Comparison of ENCODE assay signal across 11 mouse cellular contexts in genomic region chr11:115265771-115266399, GRCm38 (mm10). TPM values are rescaled to one million over a fixed set of nuclear protein-coding genes. Genes with fewer than 3 reads are reported as not detected.
DNase-seq lines count a peak whose midpoint lies in the region; ATAC-seq and TF ChIP-seq lines count a peak whose summit lies in the region.
"Had no signal": no experiment of that assay in that cellular context is flagged by ENCODE, and none has a peak within 500 bp of the region (broad histone marks: within the 10 kb centered on the region; RNA-seq: fewer than 3 reads in every experiment).

No protein-coding gene starts in this region.

- WGBS in forebrain, embryonic 13.5 days, result 4% methylated on average over 20 of the region's 20 CpGs
- 6% methylated on average over 20 of the region's 20 CpGs for WGBS in forebrain, postnatal 0 days
- 3% methylated on average over 20 of the region's 20 CpGs for WGBS in neural tube, embryonic 11.5 days
- WGBS in hindbrain, embryonic 15.5 days, result 5% methylated on average over 20 of the region's 20 CpGs

- no peak overlapping the region for H3K27ac ChIP-seq in forebrain, embryonic 13.5 days
- no peak overlapping the region for H3K27ac ChIP-seq in forebrain, postnatal 0 days (ENCODE audit: low read depth, low read length)
- H3K27ac ChIP-seq in neural tube, embryonic 11.5 days (ENCODE audit: low read depth, low read length), result no peak overlapping the region
- H3K27ac ChIP-seq in hindbrain, embryonic 15.5 days (replicated peaks), result no peak overlapping the region

- TF ChIP-seq CTCF in forebrain, postnatal 0 days (IDR thresholded peaks at IDR 0.05; ENCODE audit: low read depth), result no peak

- peaks cover 18% of the 10 kb centered on the region for H3K36me3 ChIP-seq in forebrain, embryonic 13.5 days (ENCODE audit: poor library complexity, severe bottlenecking)
- peaks cover 17% of the 10 kb centered on the region for H3K36me3 ChIP-seq in forebrain, postnatal 0 days (ENCODE audit: insufficient read depth)
- H3K36me3 ChIP-seq in neural tube, embryonic 11.5 days (ENCODE audit: control insufficient read depth, insufficient read depth, low read length), result 0 out of 2 replicates have a peak, but pooled peaks cover 2% of the 10 kb centered on the region
- peaks cover 10% of the 10 kb centered on the region; the same call in 1 of the 2 replicates for H3K36me3 ChIP-seq in hindbrain, embryonic 15.5 days

- H3K4me1 ChIP-seq in forebrain, embryonic 13.5 days, result peaks cover 29% of the 10 kb centered on the region
- no peaks in the 10 kb centered on the region for H3K4me1 ChIP-seq in forebrain, postnatal 0 days (ENCODE audit: insufficient read depth)
- peaks cover 9% of the 10 kb centered on the region; the same call in 1 of the 2 replicates for H3K4me1 ChIP-seq in neural tube, embryonic 11.5 days (ENCODE audit: control insufficient read depth, insufficient read depth, low read length)
- H3K4me1 ChIP-seq in hindbrain, embryonic 15.5 days (replicated peaks), result peaks cover 29% of the 10 kb centered on the region

- DNase-seq in forebrain, postnatal 0 days, result no peak
- no peak for DNase-seq in neural tube, embryonic 11.5 days (ENCODE audit: low spot score)
- DNase-seq in neural tube, embryonic 10.5 days (ENCODE audit: extremely low spot score, low spot score), result no peak
- DNase-seq in naive thymus-derived CD4-positive, alpha-beta T cell, adult 2 months (ENCODE audit: low read depth), result peak; percentile 56
- no peak for DNase-seq in lung, postnatal 10 days
- DNase-seq in kidney, postnatal 4 days, result no peak
- DNase-seq: layer of hippocampus, adult 9-11 months; thymus, adult 18-20 months had no signal

- peaks cover 81% of the 10 kb centered on the region for H3K27me3 ChIP-seq in forebrain, embryonic 13.5 days
- H3K27me3 ChIP-seq in forebrain, postnatal 0 days (ENCODE audit: insufficient read depth, low read length), result peaks cover 42% of the 10 kb centered on the region
- H3K27me3 ChIP-seq in neural tube, embryonic 11.5 days (ENCODE audit: control insufficient read depth, insufficient read depth, low read length), result peaks cover 66% of the 10 kb centered on the region
- peaks cover 85% of the 10 kb centered on the region for H3K27me3 ChIP-seq in hindbrain, embryonic 15.5 days

- peak overlapping the region; percentile 58 for H3K4me2 ChIP-seq in forebrain, embryonic 13.5 days
- no peak overlapping the region for H3K4me2 ChIP-seq in forebrain, postnatal 0 days (ENCODE audit: low read depth)
- H3K4me2 ChIP-seq in neural tube, embryonic 11.5 days (ENCODE audit: low read depth), result peak overlapping the region; percentile 40; the same call in 1 of the 2 replicates
- H3K4me2 ChIP-seq in hindbrain, embryonic 15.5 days, result peak overlapping the region; percentile 61

- H3K4me3 ChIP-seq in forebrain, embryonic 13.5 days, result peak overlapping the region; percentile 36; the same call in 1 of the 2 replicates
- no peak overlapping the region for H3K4me3 ChIP-seq in forebrain, postnatal 0 days (ENCODE audit: low read depth, low read length)
- peak overlapping the region; percentile 33; the same call in 1 of the 2 replicates for H3K4me3 ChIP-seq in neural tube, embryonic 11.5 days (ENCODE audit: low read depth, low read length)
- H3K4me3 ChIP-seq in hindbrain, embryonic 15.5 days, result no peak overlapping the region; the same call in 1 of the 2 replicates

- 0 out of 2 replicates have a peak overlapping the region, but pooled peaks have one; percentile 30 for H3K9ac ChIP-seq in forebrain, embryonic 13.5 days
- no peak overlapping the region for H3K9ac ChIP-seq in forebrain, postnatal 0 days
- H3K9ac ChIP-seq in neural tube, embryonic 11.5 days (ENCODE audit: low read length), result no peak overlapping the region
- no peak overlapping the region for H3K9ac ChIP-seq in hindbrain, embryonic 15.5 days

- ATAC-seq in forebrain, embryonic 13.5 days, result no peak
- ATAC-seq in forebrain, postnatal 0 days, result no peak
- ATAC-seq in neural tube, embryonic 11.5 days (ENCODE audit: insufficient read depth, low FRiP score, low TSS enrichment), result no peak
- no peak for ATAC-seq in hindbrain, embryonic 15.5 days (ENCODE audit: low FRiP score, low read depth)

- H3K9me3 ChIP-seq in forebrain, embryonic 13.5 days (replicated peaks), result no peaks in the 10 kb centered on the region
- no peaks in the 10 kb centered on the region for H3K9me3 ChIP-seq in forebrain, postnatal 0 days (ENCODE audit: low read length)
- no peaks in the 10 kb centered on the region for H3K9me3 ChIP-seq in neural tube, embryonic 11.5 days (ENCODE audit: control insufficient read depth, low read length)
- H3K9me3 ChIP-seq in hindbrain, embryonic 15.5 days, result no peaks in the 10 kb centered on the region

RNA-seq across cellular contexts. Expression of gene Grin2c, which starts 1.2 kb away (rescaled TPM):
- polyA plus RNA-seq in forebrain, embryonic 13.5 days (2015; fragmentation: Nextera tagmentation; extraction: Ambion mirVana), result 0.04 TPM in 1 of 2 replicates, not detected in the other
- total RNA-seq in forebrain, postnatal 0 days (2014; rRNA removed), result 1.5 and 1.6 TPM in 2 replicates
- 0.35 and 0.48 TPM in 2 replicates for polyA plus RNA-seq in forebrain, postnatal 0 days (2015; fragmentation: Nextera tagmentation; extraction: Ambion mirVana)
- 0.57 and 0.85 TPM in 2 replicates for polyA plus RNA-seq in neural tube, embryonic 11.5 days (2014; fragmentation: Nextera tagmentation; extraction: Ambion mirVana)
- 0.64 and 0.73 TPM in 2 replicates for polyA plus RNA-seq in hindbrain, embryonic 15.5 days (2015; fragmentation: Nextera tagmentation; extraction: Ambion mirVana)

RNA-seq across cellular contexts. Expression of gene Fdxr, which starts 11.0 kb away (rescaled TPM):
- polyA plus RNA-seq in forebrain, embryonic 13.5 days (2015; fragmentation: Nextera tagmentation; extraction: Ambion mirVana), result 19.7 and 20.5 TPM in 2 replicates
- 18.6 and 26.2 TPM in 2 replicates for total RNA-seq in forebrain, postnatal 0 days (2014; rRNA removed)
- 14.0 and 16.4 TPM in 2 replicates for polyA plus RNA-seq in forebrain, postnatal 0 days (2015; fragmentation: Nextera tagmentation; extraction: Ambion mirVana)
- 14.0 and 15.1 TPM in 2 replicates for polyA plus RNA-seq in neural tube, embryonic 11.5 days (2014; fragmentation: Nextera tagmentation; extraction: Ambion mirVana)
- polyA plus RNA-seq in hindbrain, embryonic 15.5 days (2015; fragmentation: Nextera tagmentation; extraction: Ambion mirVana), result 21.3 and 21.6 TPM in 2 replicates

RNA-seq across cellular contexts. Expression of gene Fads6, which starts 31.6 kb away (rescaled TPM):
- 0.23 and 0.39 TPM in 2 replicates for polyA plus RNA-seq in forebrain, embryonic 13.5 days (2015; fragmentation: Nextera tagmentation; extraction: Ambion mirVana)
- total RNA-seq in forebrain, postnatal 0 days (2014; rRNA removed), result 3.8 and 6.5 TPM in 2 replicates
- 0.47 and 0.48 TPM in 2 replicates for polyA plus RNA-seq in forebrain, postnatal 0 days (2015; fragmentation: Nextera tagmentation; extraction: Ambion mirVana)
- polyA plus RNA-seq in neural tube, embryonic 11.5 days (2014; fragmentation: Nextera tagmentation; extraction: Ambion mirVana), result 0.18 and 0.24 TPM in 2 replicates
- 1.3 and 1.5 TPM in 2 replicates for polyA plus RNA-seq in hindbrain, embryonic 15.5 days (2015; fragmentation: Nextera tagmentation; extraction: Ambion mirVana)

RNA-seq across cellular contexts. Expression of gene Otop2, which starts 41.1 kb away (rescaled TPM):
- polyA plus RNA-seq in forebrain, embryonic 13.5 days (2015; fragmentation: Nextera tagmentation; extraction: Ambion mirVana), result not detected in 2 replicates
- 0.15 TPM in 1 of 2 replicates, not detected in the other for total RNA-seq in forebrain, postnatal 0 days (2014; rRNA removed)
- polyA plus RNA-seq in forebrain, postnatal 0 days (2015; fragmentation: Nextera tagmentation; extraction: Ambion mirVana), result 0.10 and 0.13 TPM in 2 replicates
- not detected in 2 replicates for polyA plus RNA-seq in neural tube, embryonic 11.5 days (2014; fragmentation: Nextera tagmentation; extraction: Ambion mirVana)
- 0.07 and 0.34 TPM in 2 replicates for polyA plus RNA-seq in hindbrain, embryonic 15.5 days (2015; fragmentation: Nextera tagmentation; extraction: Ambion mirVana)
- total RNA-seq: adrenal gland, postnatal 25 days had no signal

RNA-seq across cellular contexts. Expression of gene Ush1g, which starts 56.0 kb away (rescaled TPM):
- not detected in 2 replicates for polyA plus RNA-seq in forebrain, embryonic 13.5 days (2015; fragmentation: Nextera tagmentation; extraction: Ambion mirVana)
- total RNA-seq in forebrain, postnatal 0 days (2014; rRNA removed), result 0.23 and 0.33 TPM in 2 replicates
- 0.06 and 0.09 TPM in 2 replicates for polyA plus RNA-seq in forebrain, postnatal 0 days (2015; fragmentation: Nextera tagmentation; extraction: Ambion mirVana)
- 0.12 TPM in 1 of 2 replicates, not detected in the other for polyA plus RNA-seq in neural tube, embryonic 11.5 days (2014; fragmentation: Nextera tagmentation; extraction: Ambion mirVana)
- polyA plus RNA-seq in hindbrain, embryonic 15.5 days (2015; fragmentation: Nextera tagmentation; extraction: Ambion mirVana), result 0.06 and 0.38 TPM in 2 replicates

Comparison
In these comparisons a context has a peak if more than half of its experiments do, and no peak if none do; other contexts are left out.
1. H3K4me3 ChIP-seq: peak in forebrain, embryonic 13.5 days (single experiment) and neural tube, embryonic 11.5 days (single experiment); none in forebrain, postnatal 0 days (single experiment) and hindbrain, embryonic 15.5 days (single experiment).